Mouse (Mus musculus) activated CD4-positive, CD25-positive, alpha-beta regulatory T cell, adult 9 weeks (primary cell): Measurements from ENCODE around the gene Olfr106-ps. TPM values are rescaled to one million over a fixed set of nuclear protein-coding genes. Genes with fewer than 3 reads are reported as not detected.

ENCODE experiments used
- polyA plus RNA-seq: library from polyadenylated mRNA; unstranded; fragments of 100-300 nt; shearing (Covaris generic); gene quantifications from one replicate; pipeline ENCODE4 v1.2.1, GENCODE M21; 2017

Olfr106-ps gene
- polyA plus RNA-seq: not detected

DNA sequence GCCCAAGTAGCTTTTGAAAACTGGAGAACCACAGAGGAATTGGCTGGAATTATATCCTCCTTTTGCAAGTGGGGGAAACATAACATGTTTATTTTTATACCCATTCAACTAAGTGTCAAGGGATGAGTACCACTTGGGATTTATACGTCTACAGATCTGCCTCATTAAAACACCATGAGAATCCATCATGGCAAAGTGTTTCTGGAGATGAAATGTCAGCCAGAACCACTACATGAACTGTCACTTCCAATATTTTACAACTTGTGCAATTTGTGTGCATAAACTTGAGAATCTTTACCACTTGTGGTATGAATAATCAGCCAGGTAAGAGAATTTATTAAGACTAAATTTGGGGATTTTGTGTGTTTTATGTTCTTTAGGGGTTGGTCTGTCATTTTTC lies at the start of gene Olfr106-ps:
Gene Olfr106-ps, plus strand, starts transcription at position 301 of the 400 bp plus-strand sequence.

DNA sequence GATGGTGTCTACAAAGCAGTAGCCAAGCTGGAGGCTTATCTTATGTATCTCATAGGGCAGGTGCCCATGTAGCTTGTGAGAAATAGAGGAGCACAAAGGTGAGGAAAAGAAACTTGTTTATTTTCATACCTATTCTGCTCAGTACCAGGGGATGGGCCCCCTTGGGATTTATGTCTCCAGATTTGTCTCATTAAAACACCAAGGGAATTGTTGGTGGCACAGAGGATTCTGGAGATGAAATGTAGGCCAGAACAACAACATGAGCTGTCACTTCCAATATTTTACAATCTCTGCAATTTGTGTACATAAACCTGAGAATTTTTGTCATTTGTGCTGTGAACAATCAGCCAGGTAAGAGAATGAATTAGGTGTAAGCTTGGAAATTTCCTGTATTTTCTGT lies 30.9 kb upstream of the Olfr106-ps start, which contains the start of gene Olfr104-ps:
Gene Olfr104-ps, plus strand, starts transcription at position 301 of the 400 bp plus-strand sequence.

GRCm38 (mm10) chr17:37378733-37379132 lies 11.5 kb upstream of the Olfr106-ps start, which contains the start of gene Olfr105-ps:
TSS of gene Olfr105-ps (plus strand) at chr17:37379033.

DNA sequence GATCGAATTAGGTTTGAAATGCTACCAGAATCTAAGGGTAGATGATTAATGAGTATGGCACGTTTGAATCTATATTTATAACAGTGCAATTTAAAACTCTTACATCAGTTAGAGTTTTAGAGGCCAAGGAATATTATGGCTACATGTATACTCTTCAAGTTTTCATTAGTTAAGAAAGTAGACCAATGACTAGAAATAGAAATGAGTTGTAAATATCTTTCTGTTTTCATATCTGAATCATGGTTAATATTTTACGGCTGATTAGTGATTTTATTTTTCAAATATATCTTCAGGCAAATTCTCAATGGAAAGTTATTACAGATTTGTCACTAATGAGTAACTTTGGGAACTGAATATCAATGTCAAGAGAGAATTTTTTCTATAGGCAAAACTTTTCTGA lies 8.7 kb downstream of the Olfr106-ps start, which contains the start of gene Olfr107:
Gene Olfr107, plus strand, starts transcription at position 301 of the 400 bp plus-strand sequence.

GRCm38 (mm10) chr17:37445180-37445579 lies 55.0 kb downstream of the Olfr106-ps start, which contains the start of gene Olfr108:
TSS of gene Olfr108 (plus strand) at chr17:37445480.

Other genes starting within 250 kb of the Olfr106-ps start
- gene Olfr93, start 228.9 kb upstream of the Olfr106-ps start, polyA plus RNA-seq: not detected
- 0.70 TPM for gene Ubd, start 196.5 kb upstream of the Olfr106-ps start, polyA plus RNA-seq
- gene Olfr94, start 189.4 kb upstream of the Olfr106-ps start, polyA plus RNA-seq: not detected
- not detected for gene Olfr95, start 177.3 kb upstream of the Olfr106-ps start, polyA plus RNA-seq
- gene Olfr96, start 170.2 kb upstream of the Olfr106-ps start, polyA plus RNA-seq: not detected
- not detected for gene Olfr97, start 153.1 kb upstream of the Olfr106-ps start, polyA plus RNA-seq
- not detected for gene Olfr98, start 126.6 kb upstream of the Olfr106-ps start, polyA plus RNA-seq
- 138 TPM for gene H2-M3, start 120.2 kb upstream of the Olfr106-ps start, polyA plus RNA-seq
- 4.1 TPM for gene Olfr99, start 106.9 kb upstream of the Olfr106-ps start, polyA plus RNA-seq
- gene Olfr101, start 86.1 kb upstream of the Olfr106-ps start, polyA plus RNA-seq: 0.10 TPM
- gene Olfr102, start 73.3 kb upstream of the Olfr106-ps start, polyA plus RNA-seq: not detected
- gene Olfr103, start 50.7 kb upstream of the Olfr106-ps start, polyA plus RNA-seq: not detected
- not detected for gene Olfr104-ps, start 30.8 kb upstream of the Olfr106-ps start, polyA plus RNA-seq
- not detected for gene Olfr105-ps, start 11.4 kb upstream of the Olfr106-ps start, polyA plus RNA-seq
- not detected for gene Olfr107, start 8.8 kb downstream of the Olfr106-ps start, polyA plus RNA-seq
- gene Olfr108, start 55.1 kb downstream of the Olfr106-ps start, polyA plus RNA-seq: not detected
- not detected for gene Olfr109, start 68.5 kb downstream of the Olfr106-ps start, polyA plus RNA-seq
- gene H2-M2, start 93.2 kb downstream of the Olfr106-ps start, polyA plus RNA-seq: not detected
- not detected for gene Olfr110, start 102.1 kb downstream of the Olfr106-ps start, polyA plus RNA-seq
- gene Olfr111, start 117.6 kb downstream of the Olfr106-ps start, polyA plus RNA-seq: not detected
- gene Olfr112, start 179.1 kb downstream of the Olfr106-ps start, polyA plus RNA-seq: not detected
- not detected for gene Olfr113, start 187.3 kb downstream of the Olfr106-ps start, polyA plus RNA-seq
- not detected for gene Olfr114, start 202.3 kb downstream of the Olfr106-ps start, polyA plus RNA-seq
- gene Olfr115, start 236.7 kb downstream of the Olfr106-ps start, polyA plus RNA-seq: not detected
- not detected for gene Olfr116, start 236.8 kb downstream of the Olfr106-ps start, polyA plus RNA-seq